ENCODE assay signal across 19 mouse cellular contexts in genomic region chr3:130978986-130979642, GRCm38 (mm10).
DNase-seq lines count a peak whose midpoint lies in the region; ATAC-seq and TF ChIP-seq lines count a peak whose summit lies in the region.
"Had no signal": no experiment of that assay in that cellular context is flagged by ENCODE, and none has a peak within 500 bp of the region (broad histone marks: within the 10 kb centered on the region; RNA-seq: fewer than 3 reads in every experiment).

No protein-coding gene starts in this region.

- 0 out of 2 replicates have a peak, but pooled peaks have one; percentile 13 for TF ChIP-seq EP300 in lung, postnatal 0 days (IDR thresholded peaks at IDR 0.05)

- no peaks in the 10 kb centered on the region for H3K9me3 ChIP-seq in heart, embryonic 13.5 days
- no peaks in the 10 kb centered on the region for H3K9me3 ChIP-seq in lung, postnatal 0 days (ENCODE audit: low read length)
- H3K9me3 ChIP-seq: embryonic facial prominence, embryonic 15.5 days; forebrain, embryonic 10.5 days; hindbrain, embryonic 10.5 days; limb, embryonic 13.5 days; midbrain, embryonic 12.5 days had no signal

- WGBS in heart, embryonic 13.5 days: 54% methylated on average over 14 of the region's 14 CpGs
- 58% methylated on average over 14 of the region's 14 CpGs for WGBS in lung, postnatal 0 days

- intact Hi-C loops in heart, postnatal 25 days (cut with DNase I): no loop called here

- no peaks in the 10 kb centered on the region for H3K36me3 ChIP-seq in heart, embryonic 13.5 days
- no peaks in the 10 kb centered on the region for H3K36me3 ChIP-seq in lung, postnatal 0 days (ENCODE audit: insufficient read depth, low read length)
- H3K36me3 ChIP-seq: embryonic facial prominence, embryonic 15.5 days; forebrain, embryonic 10.5 days; hindbrain, embryonic 10.5 days; limb, embryonic 13.5 days; midbrain, embryonic 12.5 days had no signal

- H3K27ac ChIP-seq in heart, embryonic 13.5 days (replicated peaks): no peak overlapping the region
- H3K27ac ChIP-seq in lung, postnatal 0 days (ENCODE audit: low read length): no peak overlapping the region
- H3K27ac ChIP-seq: embryonic facial prominence, embryonic 15.5 days; forebrain, embryonic 10.5 days; hindbrain, embryonic 10.5 days; limb, embryonic 13.5 days; liver, embryonic 14.5 days; midbrain, embryonic 12.5 days had no signal

- DNase-seq in heart, postnatal 25 days (ENCODE audit: low spot score): no peak
- DNase-seq in lung, postnatal 0 days (ENCODE audit: low spot score): no peak
- no peak for DNase-seq in lung, adult 18-20 months
- DNase-seq in T-cell, adult 2 months (ENCODE audit: low spot score): peak; percentile 37
- peak; percentile 39 to 49 for DNase-seq in thymus, postnatal 36 days
- DNase-seq in urinary bladder, postnatal 25 days (ENCODE audit: low spot score): no peak
- DNase-seq: B cell, adult 2 months; cerebellum, adult 9-11 months; embryo, embryonic 11 days; kidney, adult 8-10 months; kidney, postnatal 25 days; right cerebral cortex, postnatal 4 days had no signal

- no peak for ATAC-seq in heart, embryonic 13.5 days (ENCODE audit: extremely low read depth, insufficient number of reproducible peaks, low FRiP score, low TSS enrichment)
- ATAC-seq in lung, postnatal 0 days: no peak

- H3K4me2 ChIP-seq in heart, embryonic 13.5 days: peak overlapping the region; percentile 27
- no peak overlapping the region for H3K4me2 ChIP-seq in lung, postnatal 0 days (replicated peaks; ENCODE audit: low read depth, low read length)
- H3K4me2 ChIP-seq: embryonic facial prominence, embryonic 15.5 days; midbrain, embryonic 12.5 days had no signal

- H3K4me1 ChIP-seq in heart, embryonic 13.5 days: peaks cover 27% of the 10 kb centered on the region
- 0 out of 2 replicates have a peak, but pooled peaks cover 3% of the 10 kb centered on the region for H3K4me1 ChIP-seq in lung, postnatal 0 days (ENCODE audit: insufficient read depth, low read depth, low read length)
- H3K4me1 ChIP-seq: embryonic facial prominence, embryonic 15.5 days; hindbrain, embryonic 10.5 days; midbrain, embryonic 12.5 days had no signal

- H3K9ac ChIP-seq in heart, embryonic 13.5 days: no peak overlapping the region
- no peak overlapping the region for H3K9ac ChIP-seq in lung, postnatal 0 days (replicated peaks; ENCODE audit: low read depth)
- H3K9ac ChIP-seq: embryonic facial prominence, embryonic 15.5 days; limb, embryonic 13.5 days; liver, embryonic 14.5 days; midbrain, embryonic 12.5 days had no signal

- H3K27me3 ChIP-seq in heart, embryonic 13.5 days (replicated peaks): no peaks in the 10 kb centered on the region
- no peaks in the 10 kb centered on the region for H3K27me3 ChIP-seq in lung, postnatal 0 days (replicated peaks; ENCODE audit: insufficient read depth, low read length)
- H3K27me3 ChIP-seq: embryonic facial prominence, embryonic 15.5 days; limb, embryonic 13.5 days; midbrain, embryonic 12.5 days had no signal

- H3K4me3 ChIP-seq in heart, embryonic 13.5 days: no peak overlapping the region
- H3K4me3 ChIP-seq in lung, postnatal 0 days (ENCODE audit: low read depth, low read length): no peak overlapping the region
- H3K4me3 ChIP-seq: embryonic facial prominence, embryonic 15.5 days; forebrain, embryonic 10.5 days; hindbrain, embryonic 10.5 days; limb, embryonic 13.5 days; midbrain, embryonic 12.5 days had no signal

- TF ChIP-seq CTCF in lung, postnatal 0 days (IDR thresholded peaks at IDR 0.05): no peak

Comparison
In these comparisons a context has a peak if more than half of its experiments do, and no peak if none do; other contexts are left out.
1. DNase-seq: peak in T-cell, adult 2 months (single experiment) and thymus, postnatal 36 days (2 of 2); none in heart, postnatal 25 days (single experiment), lung, postnatal 0 days (single experiment), lung, adult 18-20 months (0 of 2) and urinary bladder, postnatal 25 days (single experiment).